Mouse (Mus musculus) common myeloid progenitor, adult 5-6 weeks (primary cell): Measurements from ENCODE around the gene Serhl. TPM values are rescaled to one million over a fixed set of nuclear protein-coding genes. Genes with fewer than 3 reads are reported as not detected.

Source experiments
- ATAC-seq: replicated peaks from 2 replicates; pipeline ENCODE4 v1.8.0; 2016; ENCODE audit warnings: low read depth, mild to moderate bottlenecking, moderate TSS enrichment, inconsistent platforms; ENCODE audit not compliant: poor library complexity, severe bottlenecking
- total RNA-seq: library from RNA; stranded (forward); fragments of 200-1000, 187-1606 nt; gene quantifications from 2 replicates; pipeline ENCODE4 v1.2.3, GENCODE M21; 2017

Serhl gene
- total RNA-seq, 1 experiment from 2014 or later = 35.2 TPM

DNA sequence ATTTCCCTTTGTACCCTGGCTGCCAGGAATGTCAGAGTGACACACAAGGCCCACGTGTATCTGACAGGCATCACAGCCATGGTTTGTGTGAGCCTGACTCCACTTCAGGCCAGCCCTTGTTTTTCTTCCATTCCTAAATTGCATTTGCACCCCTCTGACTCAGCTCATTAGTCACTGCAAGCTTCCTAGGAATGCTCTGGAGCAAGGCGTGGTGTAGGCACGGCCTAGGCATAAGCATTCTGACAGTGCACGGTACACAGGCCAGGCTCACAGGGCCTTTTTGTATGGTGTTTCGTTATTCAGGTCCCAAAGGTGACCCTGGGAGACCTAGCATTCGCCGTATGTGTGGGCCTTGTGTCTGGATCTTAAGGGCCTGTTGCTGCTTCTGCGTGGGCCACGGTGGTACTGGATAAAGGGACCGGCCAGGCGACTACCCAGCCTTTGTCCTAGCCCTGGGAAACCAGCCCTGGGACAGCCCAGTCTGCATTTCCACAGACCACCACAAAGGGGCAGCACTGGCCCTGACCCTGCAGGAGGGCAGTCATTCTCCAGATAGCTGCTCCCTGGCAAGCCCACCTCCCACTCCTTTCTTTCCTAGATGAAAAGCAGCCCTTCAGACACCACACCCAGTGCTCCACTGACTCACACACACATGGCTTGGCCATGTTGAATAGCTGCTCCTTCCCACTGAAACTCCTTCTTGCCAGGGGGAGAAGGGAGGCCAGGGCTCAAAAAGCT is 67.8 kb downstream of the Serhl start:
- ATAC-seq = peak; percentile 55; the same call in 1 of the 2 replicates

DNA sequence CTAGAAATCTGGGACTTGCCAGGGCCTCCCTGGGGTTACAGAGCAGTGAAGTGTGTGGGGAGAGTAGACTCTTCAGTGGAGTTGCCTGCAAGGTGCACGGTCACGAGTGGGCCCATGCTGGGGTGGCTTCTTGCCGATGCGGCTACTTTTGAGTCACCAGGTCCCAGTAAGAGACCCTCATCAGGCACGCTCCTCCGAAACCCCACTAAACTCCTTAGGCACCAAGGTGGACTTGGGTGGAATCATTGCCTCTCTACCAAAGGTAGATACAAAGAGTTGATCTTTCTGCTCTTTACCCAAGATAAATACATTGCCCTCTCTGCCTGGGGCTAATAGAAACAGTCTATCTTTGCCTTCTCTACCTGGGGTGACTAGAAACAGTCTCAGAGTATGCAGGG is 68.4 kb downstream of the Serhl start:
- ATAC-seq = no peak

DNA sequence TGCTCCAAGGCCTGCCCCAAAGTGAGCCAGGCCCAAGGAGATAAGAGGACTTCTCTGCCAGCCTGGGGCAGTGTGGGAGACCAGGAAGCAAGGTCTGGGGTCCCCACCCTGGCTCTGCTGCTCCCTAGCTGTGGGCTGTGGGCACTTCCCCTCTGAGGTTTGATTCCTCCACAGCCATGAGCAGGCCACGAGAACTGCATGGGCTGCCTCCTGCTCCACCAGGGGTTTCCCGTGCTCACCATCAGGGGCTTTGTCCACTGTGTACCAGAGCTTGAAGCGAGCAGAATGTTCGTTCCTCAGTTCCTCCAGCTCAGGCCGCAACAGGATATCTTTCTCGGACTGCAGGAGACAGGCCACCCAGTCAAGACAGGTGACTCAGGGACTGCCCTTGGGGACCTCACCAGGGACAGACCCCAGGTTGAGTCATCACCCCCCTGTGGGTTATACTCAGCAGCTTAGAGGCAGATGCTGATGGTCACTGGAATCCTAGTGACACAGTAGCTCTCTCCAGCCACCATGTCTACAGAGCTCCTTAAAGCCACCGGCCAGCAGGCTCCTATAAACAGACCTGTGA is 69.4 kb downstream of the Serhl start:
- peak; percentile 35 for ATAC-seq

DNA sequence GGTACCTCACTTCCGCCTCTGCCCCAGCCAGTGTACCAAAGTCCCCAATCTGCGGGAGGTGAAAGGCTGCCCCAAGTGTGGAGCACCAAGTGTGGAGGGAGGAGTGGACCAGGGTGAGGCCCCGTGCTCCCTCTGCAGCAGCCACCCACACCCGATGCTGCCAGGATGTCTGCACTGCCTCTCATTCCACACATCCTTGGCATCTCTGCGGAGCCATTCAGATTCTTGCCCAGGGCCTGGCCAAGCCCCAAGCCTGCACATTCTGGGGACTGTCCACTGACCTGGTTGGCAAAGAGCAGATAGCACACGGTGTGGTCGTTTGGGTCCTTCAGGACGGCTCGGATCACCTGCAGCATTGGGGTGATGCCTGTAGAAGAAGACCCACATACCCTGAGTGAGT is 70.5 kb downstream of the Serhl start:
- no peak for ATAC-seq

DNA sequence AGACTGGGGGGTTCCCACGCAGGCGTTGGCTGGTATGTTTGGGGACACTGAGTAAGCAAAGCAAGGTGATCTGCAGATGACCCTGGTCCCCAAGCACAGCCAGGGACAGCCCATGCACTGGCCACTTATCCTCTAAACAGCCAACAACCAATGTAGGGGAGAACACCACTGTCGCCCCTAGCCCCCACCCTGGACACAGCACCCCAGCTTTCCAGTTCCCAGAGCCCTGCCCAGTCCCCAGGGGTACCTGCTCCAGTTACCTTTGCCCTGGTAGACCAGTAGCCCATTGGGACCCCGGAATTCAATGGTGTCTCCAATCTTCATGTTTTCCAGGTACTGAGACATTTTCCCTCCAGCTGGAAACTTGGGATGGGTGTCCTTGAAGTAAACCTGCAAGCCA is 71.3 kb downstream of the Serhl start:
- no peak for ATAC-seq

DNA sequence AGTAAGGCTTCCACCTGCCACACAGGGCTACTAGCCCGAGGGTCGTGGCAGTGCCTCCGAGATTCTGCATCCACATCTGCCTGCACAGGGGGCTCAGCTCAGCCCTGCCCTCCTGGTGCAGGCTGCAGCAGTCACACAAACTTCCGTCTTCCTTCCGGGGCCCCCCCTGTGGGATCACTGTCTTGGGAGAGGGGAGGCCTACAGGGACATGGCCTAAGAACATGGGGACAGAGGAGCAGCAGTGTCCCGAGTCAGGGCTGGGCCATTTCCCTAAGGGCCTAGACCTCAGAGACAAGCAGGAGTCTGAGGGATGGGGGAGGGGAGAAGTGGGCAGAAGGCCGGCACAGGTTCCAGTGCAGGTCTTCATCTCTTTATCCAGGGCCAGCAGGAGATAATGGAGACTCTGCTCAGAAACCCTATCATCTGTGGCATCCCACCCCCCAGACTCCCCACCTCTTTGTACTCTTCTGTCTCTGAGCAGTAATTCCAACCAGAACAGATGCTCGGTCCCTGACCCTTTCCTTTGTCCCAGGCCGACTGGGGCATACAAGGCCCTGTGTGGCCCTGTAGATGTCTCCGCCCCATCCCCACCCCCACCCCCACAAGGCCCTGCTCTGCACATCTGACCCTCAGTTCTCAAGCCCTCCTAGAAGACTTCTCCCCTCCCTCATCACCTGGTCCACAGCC is 71.9 kb downstream of the Serhl start:
- ATAC-seq = no peak

DNA sequence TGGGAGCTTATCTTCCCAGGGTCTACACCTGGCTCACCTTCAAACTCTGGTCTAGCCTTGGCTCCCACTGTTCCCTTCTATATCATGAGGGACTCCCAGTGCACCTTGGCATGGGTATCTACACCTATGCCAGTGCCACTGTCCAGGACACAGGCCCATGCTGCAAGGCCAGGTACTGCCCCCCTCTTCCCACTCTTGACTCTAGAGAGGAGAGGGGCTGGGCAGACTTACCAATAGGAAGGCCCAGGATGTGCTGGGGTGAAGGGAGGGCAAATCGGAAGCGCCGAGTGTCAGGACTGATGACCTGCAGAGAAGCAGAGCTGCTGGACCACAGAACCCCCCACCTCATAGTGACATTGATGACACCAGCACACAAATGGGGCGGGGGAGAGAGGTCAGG is 72.7 kb downstream of the Serhl start:
- ATAC-seq = no peak

DNA sequence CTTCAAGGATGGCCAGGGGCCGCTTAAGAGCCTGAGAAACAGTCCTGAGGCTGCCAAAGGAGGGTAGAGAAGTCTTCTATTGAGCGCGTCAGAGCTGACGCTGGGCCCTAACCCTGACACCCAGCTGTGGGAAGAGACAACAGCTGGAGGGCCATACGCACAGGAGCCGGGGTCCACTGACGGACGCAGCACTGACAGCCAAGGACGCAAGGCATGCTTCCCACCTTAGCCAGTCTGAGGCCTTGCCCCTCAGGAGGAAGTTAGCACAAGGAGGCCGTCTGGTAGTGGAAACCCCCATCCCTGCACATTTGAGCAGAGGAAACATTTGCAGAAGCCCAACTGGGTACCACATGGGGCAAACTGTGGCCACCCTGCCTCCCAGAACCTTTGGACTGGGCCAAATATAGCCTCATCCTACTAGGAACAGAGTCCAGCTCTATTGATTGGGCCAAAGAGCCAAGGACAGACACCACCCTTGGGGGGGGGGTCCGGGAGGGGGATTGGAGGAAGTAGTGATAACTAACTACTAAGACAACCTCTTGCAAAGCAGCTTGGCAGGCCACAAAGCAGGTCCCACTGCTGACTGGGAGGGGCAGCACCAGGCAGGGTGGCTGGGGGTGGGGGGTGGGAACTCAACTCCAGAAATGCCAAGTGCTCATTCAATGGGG is 73.6 kb downstream of the Serhl start:
- no peak for ATAC-seq

DNA sequence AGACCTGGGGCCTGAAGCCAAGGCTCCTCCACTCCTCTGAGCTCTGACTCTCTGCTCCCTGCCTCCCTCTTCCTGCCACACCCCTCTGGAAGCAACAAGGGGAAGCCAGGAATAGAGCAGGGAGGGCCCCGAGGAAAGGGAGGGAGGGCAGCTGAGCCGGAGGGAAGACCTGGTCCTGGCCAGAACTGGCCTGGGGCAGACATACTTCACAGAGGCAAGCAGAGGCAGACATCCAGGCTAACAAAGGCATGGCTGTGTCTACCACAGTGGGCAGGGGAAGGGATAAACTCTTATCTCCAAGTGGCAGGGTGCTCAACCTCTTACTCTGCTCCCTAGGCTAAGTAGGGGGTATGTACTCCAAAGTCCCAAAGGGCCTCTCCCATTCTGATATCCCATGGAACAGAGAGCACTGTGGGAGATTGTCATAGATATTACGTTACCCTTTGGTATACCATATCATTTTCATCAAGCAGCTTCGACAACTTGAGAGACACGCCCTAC is 75.7 kb downstream of the Serhl start:
- ATAC-seq = peak; percentile 49; the same call in 1 of the 2 replicates

DNA sequence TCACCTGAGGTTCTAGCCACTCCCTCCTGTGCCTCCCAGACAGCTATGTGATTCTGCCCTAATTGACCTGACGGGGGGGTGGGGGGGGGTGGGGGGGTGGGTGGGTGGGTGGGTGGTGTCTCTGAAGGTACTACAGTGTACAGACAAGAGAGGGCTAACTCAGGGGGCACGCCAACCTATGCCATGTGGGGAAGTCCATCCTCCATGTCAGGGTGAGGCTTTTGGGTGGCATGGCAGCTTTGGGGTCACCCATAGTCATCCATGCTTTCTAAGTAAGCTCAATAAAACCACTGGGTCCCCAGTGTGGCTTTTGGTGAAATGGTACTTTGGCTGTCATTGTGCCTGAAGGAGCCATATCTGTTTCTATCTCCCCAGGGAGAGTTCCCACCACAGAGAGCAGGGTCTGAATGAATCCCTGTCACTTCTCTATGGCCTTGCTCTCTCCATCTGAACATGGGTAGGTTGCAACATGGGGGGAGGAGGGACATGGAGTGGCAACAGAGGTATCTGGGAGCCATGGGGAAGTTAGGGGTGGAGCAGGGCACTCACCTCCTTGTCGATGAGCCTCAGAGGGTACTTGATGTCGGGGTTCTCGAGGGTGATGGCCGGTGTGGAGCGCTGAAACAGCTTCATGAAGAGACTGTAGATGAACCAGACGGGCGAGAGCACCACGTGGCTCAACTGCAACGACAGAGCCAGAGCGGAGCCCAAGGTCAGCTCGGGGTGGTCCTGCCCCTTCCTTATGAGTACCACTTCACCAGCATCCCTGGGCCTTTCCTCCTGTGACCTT is 76.4 kb downstream of the Serhl start:
- ATAC-seq = no peak

Other genes starting within 250 kb of the Serhl start
- gene Tcf20, start 101.6 kb upstream of the Serhl start, total RNA-seq = 101 and 107 TPM in 2 replicates
- 23.1 and 25.0 TPM in 2 replicates for gene Nfam1, start 56.2 kb upstream of the Serhl start, total RNA-seq
- 87.5 and 106 TPM in 2 replicates for gene Rrp7a, start 33.3 kb downstream of the Serhl start, total RNA-seq
- gene Poldip3, start 59.9 kb downstream of the Serhl start, total RNA-seq = 70.1 and 94.4 TPM in 2 replicates
- 31.7 and 34.9 TPM in 2 replicates for gene Cyb5r3, start 83.1 kb downstream of the Serhl start, total RNA-seq
- gene A4galt, start 162.3 kb downstream of the Serhl start, total RNA-seq = not detected in 2 replicates